Mouse (Mus musculus) thymus, postnatal 14 days (tissue): ENCODE results near the gene Zdhhc6.

Source experiments
- DNase-seq: peaks from one replicate; pipeline ENCODE4 v3.0.0; 2021

Gene Zdhhc6

GRCm38 (mm10) chr19:55315452-55316108, at the start of gene Zdhhc6:
Zdhhc6 (minus strand) TSS chr19:55316032.
- peak; percentile 87 for DNase-seq

DNA sequence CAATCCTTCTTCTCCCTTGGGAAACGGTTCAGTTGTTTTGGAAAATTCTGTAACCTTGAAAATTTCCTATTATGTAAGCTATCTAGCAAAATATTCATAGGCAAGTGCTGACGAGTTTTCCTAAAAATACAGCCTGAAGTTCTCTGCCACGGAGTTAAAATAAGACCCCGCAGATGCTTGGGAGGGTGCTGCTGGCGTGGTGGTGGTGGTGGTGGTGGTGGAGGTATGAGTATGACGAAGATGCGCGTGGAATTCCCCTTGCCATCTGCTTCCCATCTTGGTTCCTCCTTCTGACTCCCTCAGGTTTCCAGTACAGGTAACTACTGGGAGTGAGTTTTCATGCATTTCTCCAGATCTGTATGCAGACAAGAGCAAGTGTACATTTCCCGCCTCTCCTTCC, 46.8 kb upstream of the Zdhhc6 start:
- DNase-seq: no peak

- no peak for DNase-seq
These were observed 35.0 kb upstream of the Zdhhc6 start for GRCm38 (mm10) chr19:55350673-55351378.

GRCm38 (mm10) chr19:55348187-55348586, 32.4 kb upstream of the Zdhhc6 start:
- no peak for DNase-seq

DNA sequence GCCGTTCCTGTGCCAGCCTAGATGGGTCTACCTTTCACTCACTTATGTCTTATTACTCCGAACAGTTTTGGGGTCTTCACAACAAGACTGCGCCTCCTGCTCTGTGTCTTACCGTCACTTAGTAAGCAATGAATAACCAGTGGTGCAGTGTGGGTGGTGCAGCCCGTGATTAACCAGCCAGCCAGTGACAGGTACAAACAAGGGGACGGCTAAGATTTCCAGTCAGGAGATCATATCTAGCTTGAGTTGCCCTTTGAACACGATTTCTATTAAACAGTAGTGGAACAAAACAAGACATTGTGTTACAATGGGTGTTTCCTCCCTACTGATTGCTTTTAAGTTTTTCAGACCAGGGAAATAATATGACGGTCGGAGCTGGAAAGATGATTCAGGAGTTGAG, 27.4 kb upstream of the Zdhhc6 start:
- DNase-seq: no peak

- DNase-seq: no peak
These were observed 26.6 kb upstream of the Zdhhc6 start for GRCm38 (mm10) chr19:55342423-55342822.

GRCm38 (mm10) chr19:55341377-55341776, 25.5 kb upstream of the Zdhhc6 start:
- DNase-seq: no peak

GRCm38 (mm10) chr19:55340521-55340920, 24.7 kb upstream of the Zdhhc6 start:
- DNase-seq: no peak

DNA sequence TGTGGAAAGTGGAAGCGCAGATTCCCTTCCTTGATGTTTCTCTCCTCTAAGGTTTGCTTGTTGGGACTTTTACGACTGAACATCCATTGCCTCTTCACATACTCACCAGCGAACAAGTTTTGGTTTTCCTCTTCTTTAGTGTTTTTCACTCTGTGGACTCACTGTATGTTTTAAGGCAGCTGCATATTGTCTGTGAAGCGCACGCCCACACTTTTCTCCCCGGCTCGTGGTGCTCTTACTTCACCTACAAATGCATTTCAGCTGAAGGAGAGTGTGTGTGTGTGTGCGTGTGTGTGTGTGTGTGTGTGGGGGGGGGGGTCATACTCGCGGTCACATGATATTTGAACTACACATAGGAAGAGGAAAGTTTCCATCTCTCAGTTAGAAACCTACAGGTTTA, 21.8 kb upstream of the Zdhhc6 start:
- no peak for DNase-seq

DNA sequence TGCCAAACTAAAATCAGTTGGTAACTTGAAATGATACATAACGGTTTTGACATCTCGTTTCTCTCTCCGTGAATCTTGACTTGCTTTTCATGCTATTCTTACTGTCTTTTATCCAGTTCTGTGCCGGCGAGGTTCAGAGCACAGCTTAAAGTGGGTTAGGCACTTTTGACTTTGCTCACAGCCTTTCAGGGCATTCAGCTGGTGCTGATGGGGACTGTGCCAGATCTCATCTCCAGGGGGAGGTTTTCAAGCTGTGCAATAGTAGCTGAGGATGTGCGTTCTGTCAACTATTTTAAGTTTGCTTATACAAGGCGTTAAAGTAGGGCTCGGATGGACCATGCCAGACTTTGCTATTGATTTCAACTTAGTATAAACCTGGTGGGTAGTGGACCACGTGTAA, 21.2 kb upstream of the Zdhhc6 start:
- DNase-seq: no peak

GRCm38 (mm10) chr19:55336441-55336840, 20.6 kb upstream of the Zdhhc6 start:
- DNase-seq: no peak

GRCm38 (mm10) chr19:55335881-55336280, 20.0 kb upstream of the Zdhhc6 start:
- DNase-seq: no peak

DNA sequence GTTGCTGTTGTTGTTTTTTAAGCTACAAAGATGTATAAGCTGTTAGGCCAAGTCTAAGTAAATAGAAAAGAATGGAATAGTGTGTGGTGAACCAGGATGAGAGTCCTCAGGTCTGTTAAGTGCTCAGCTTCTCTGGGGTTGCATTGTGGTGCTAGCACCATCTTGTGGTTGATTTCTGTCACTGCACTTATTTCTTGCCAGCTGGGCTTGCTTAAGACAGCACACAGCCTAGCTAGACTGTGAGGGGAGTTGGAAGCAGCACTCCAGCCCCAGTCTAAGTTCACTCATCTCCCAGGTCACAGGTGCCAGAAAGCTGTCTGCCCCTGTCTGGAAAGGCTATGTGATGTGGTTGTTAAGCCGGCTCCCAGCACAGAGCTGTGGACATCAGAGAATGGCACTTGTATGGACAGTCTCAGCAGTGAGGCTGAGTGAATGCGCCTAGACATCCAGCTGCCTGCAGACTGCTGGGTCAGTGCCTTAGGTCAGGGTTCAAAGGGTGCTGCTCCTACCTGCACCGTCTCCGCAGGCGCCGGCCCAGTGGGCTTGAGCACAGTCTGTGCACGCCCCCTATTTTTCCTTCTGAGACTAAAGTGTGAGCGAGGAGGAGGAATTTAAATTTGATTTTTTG, 16.9 kb upstream of the Zdhhc6 start:
- DNase-seq: peak; percentile 66

GRCm38 (mm10) chr19:55331776-55332175, 15.9 kb upstream of the Zdhhc6 start:
- DNase-seq: no peak

GRCm38 (mm10) chr19:55327510-55327909, 11.7 kb upstream of the Zdhhc6 start:
- no peak for DNase-seq

GRCm38 (mm10) chr19:55322604-55323003, 6.8 kb upstream of the Zdhhc6 start:
- DNase-seq: no peak

DNA sequence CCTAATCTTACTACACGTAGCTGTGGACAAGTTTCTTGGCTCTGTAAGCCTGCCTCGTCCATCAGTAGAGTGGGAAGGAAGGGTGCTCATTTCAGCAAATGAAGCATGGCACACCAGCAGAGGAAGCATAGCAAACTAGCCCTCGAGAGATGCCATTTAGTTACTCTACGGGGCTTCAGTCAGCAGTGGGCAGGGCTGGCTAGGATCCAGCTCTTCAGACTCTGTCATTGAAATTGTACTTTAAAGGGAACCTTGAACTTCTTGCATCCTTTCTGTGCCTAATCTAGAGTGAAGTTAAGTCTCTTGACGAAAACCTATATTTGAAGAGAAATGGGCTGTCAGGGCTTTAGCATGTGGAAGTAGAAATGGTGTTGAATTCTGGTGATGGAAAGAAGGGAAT, 3.7 kb upstream of the Zdhhc6 start:
- no peak for DNase-seq

- no peak for DNase-seq
These were observed 3.2 kb upstream of the Zdhhc6 start for GRCm38 (mm10) chr19:55319036-55319435.

DNA sequence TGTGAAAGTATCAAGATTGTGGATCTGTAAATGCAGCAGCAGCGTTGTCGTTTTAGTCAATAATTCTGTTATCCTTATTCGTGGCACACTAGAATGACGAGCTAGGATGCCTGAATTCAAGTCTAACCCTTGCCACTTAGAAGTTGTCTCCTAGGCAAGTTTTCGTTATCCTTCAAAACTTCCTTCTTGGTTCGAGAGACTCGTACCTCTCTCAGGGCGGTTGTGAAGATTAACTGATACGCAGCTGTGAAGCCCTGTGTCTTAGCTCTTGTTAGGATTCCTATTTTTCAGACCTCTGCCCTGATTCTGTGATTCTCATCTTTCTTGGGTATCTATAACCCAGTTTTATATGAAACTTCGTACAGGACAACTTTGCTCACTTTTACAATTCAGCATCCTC, 1.1 kb upstream of the Zdhhc6 start:
- DNase-seq: no peak

GRCm38 (mm10) chr19:55316109-55316714, 380 bp upstream of the Zdhhc6 start, which contains the start of gene Vti1a:
Vti1a (plus strand) TSS chr19:55316295.
- DNase-seq: peak; percentile 85

- no peak for DNase-seq
These were observed 2.2 kb downstream of the Zdhhc6 start for GRCm38 (mm10) chr19:55313649-55314048.

- DNase-seq: no peak
These were observed 4.0 kb downstream of the Zdhhc6 start for GRCm38 (mm10) chr19:55311874-55312273.

GRCm38 (mm10) chr19:55305024-55305423, 10.8 kb downstream of the Zdhhc6 start:
- no peak for DNase-seq

DNA sequence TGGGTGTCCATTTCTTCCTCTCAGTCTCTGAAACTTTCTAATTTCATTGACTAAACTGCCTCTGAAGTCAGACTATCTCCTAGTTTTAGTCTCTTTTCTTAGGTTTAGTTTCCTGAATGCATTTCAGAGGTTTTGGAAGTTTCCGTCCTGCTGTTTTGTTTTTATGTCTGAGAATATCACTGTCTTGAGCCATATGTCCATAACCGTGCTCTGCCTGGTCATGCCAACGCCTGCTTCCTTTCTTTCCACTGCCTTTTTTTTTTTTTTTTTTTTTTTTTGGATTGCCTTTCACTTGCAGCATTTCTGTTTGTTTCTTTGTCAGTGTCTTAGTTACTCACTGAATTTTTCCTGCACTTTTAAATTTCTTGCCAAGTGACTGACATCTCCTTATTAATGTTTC, 15.3 kb downstream of the Zdhhc6 start:
- no peak for DNase-seq
